Mouse (Mus musculus): ENCODE measurements around the gene Slf2. TPM values are rescaled to one million over a fixed set of nuclear protein-coding genes. Genes with fewer than 3 reads are reported as not detected.

Gene Slf2
- total RNA-seq, 2 experiments from 2014 or later = 40.1 to 41.9 TPM

- DNase-seq (ENCODE audit: low spot score in 2 of 2) = peak in 1 of 2 experiments; percentile 59
These were observed 96.9 kb downstream of the Slf2 start for GRCm38 (mm10) chr19:45027848-45028247.

- DNase-seq (ENCODE audit: low spot score in 2 of 2) = no peak
These were observed 97.8 kb downstream of the Slf2 start for GRCm38 (mm10) chr19:45028746-45029145.

GRCm38 (mm10) chr19:45029571-45029970, 98.6 kb downstream of the Slf2 start:
- DNase-seq (ENCODE audit: low spot score in 2 of 2) = no peak

GRCm38 (mm10) chr19:45030111-45030510, 99.2 kb downstream of the Slf2 start:
- peak in 1 of 2 experiments; percentile 74 for DNase-seq (ENCODE audit: low spot score in 2 of 2)

- DNase-seq (ENCODE audit: low spot score in 2 of 2) = peak in 1 of 2 experiments; percentile 90
These were observed 100.1 kb downstream of the Slf2 start for GRCm38 (mm10) chr19:45030746-45031693.

- peak in 1 of 2 experiments; percentile 89 for DNase-seq (ENCODE audit: low spot score in 2 of 2)
These were observed 100.8 kb downstream of the Slf2 start for GRCm38 (mm10) chr19:45031780-45032179.

Other genes with a start within 250 kb of the Slf2 start
- gene Pax2, start 175.1 kb upstream of the Slf2 start, total RNA-seq (2021) = under 1 TPM; 0.48 to 0.50 TPM
- gene Sema4g, start 58.0 kb downstream of the Slf2 start, total RNA-seq (2021) = 10 to 100 TPM; 19.1 to 20.8 TPM
- gene Twnk, start 74.5 kb downstream of the Slf2 start, total RNA-seq (2021) = 10 to 100 TPM; 15.6 to 16.5 TPM
- 10 to 100 TPM; 40.6 to 42.2 TPM for gene Mrpl43, start 75.3 kb downstream of the Slf2 start, total RNA-seq (2021)
- 10 to 100 TPM; 32.0 to 35.6 TPM for gene Lzts2, start 83.3 kb downstream of the Slf2 start, total RNA-seq (2021)
- 1 to 10 TPM; 1.8 to 2.6 TPM for gene Pdzd7, start 114.6 kb downstream of the Slf2 start, total RNA-seq (2021)
- 100 to 1,000 TPM in 1 of 2 experiments, 10 to 100 TPM in 1; 89.4 to 103 TPM for gene Sfxn3, start 116.4 kb downstream of the Slf2 start, total RNA-seq (2021)
- 1 to 10 TPM; 1.3 to 2.4 TPM for gene Kazald1, start 144.1 kb downstream of the Slf2 start, total RNA-seq (2021)
- not detected for gene Tlx1, start 219.5 kb downstream of the Slf2 start, total RNA-seq (2021)